Mouse (Mus musculus) testis, adult 2 months (tissue): ENCODE data around the gene Rps27. TPM values are rescaled to one million over a fixed set of nuclear protein-coding genes. Genes with fewer than 3 reads are reported as not detected.

Source experiments
- H3K27ac ChIP-seq: fragments of 200-500 bp; 2 replicates; pipeline ENCODE4 v1.5.1; 2012; ENCODE audit warnings: low read depth, low read length; ENCODE audit not compliant: control insufficient read depth, insufficient read depth
- H3K27me3 ChIP-seq: fragments of 200-500 bp; 2 replicates; pipeline ENCODE4 v1.6.1; 2012; ENCODE audit warnings: mild to moderate bottlenecking, low read length, moderate library complexity; ENCODE audit not compliant: control insufficient read depth, insufficient read depth
- H3K36me3 ChIP-seq: fragments of 200-500 bp; 2 replicates; pipeline ENCODE4 v1.6.1; 2012; ENCODE audit warnings: mild to moderate bottlenecking, low read length; ENCODE audit not compliant: control insufficient read depth, insufficient read depth
- H3K4me1 ChIP-seq: fragments of 200-500 bp; 2 replicates; pipeline ENCODE4 v1.6.1; 2012; ENCODE audit warnings: low read length; ENCODE audit not compliant: control insufficient read depth, insufficient read depth
- H3K4me3 ChIP-seq: fragments of 200-500 bp; 2 replicates; pipeline ENCODE4 v1.5.1; 2012; ENCODE audit warnings: low read depth, mild to moderate bottlenecking, low read length, moderate library complexity, mixed read lengths; ENCODE audit not compliant: control insufficient read depth
- CTCF ChIP-seq: fragments of 200-500 bp; IDR thresholded peaks from 2 replicates; pipeline ENCODE4 v1.5.1; 2012; ENCODE audit warnings: low read depth, mild to moderate bottlenecking, inconsistent platforms, low read length, moderate library complexity; ENCODE audit not compliant: control insufficient read depth, insufficient read depth, insufficient replicate concordance
- POLR2A ChIP-seq: fragments of 200-500 bp; IDR thresholded peaks from 2 replicates; pipeline ENCODE4 v1.6.1; 2012; ENCODE audit warnings: low read depth, mild to moderate bottlenecking, inconsistent platforms, low read length, moderate library complexity; ENCODE audit not compliant: control insufficient read depth
- polyA plus RNA-seq: library from polyadenylated mRNA; depleted of rRNA; stranded (reverse); fragments of >200 nt; gene quantifications from 2 replicates; pipeline ENCODE4 v1.2.3, GENCODE M21; 2012

The Rps27 gene
- polyA plus RNA-seq, 1 experiment: 962 TPM

DNA sequence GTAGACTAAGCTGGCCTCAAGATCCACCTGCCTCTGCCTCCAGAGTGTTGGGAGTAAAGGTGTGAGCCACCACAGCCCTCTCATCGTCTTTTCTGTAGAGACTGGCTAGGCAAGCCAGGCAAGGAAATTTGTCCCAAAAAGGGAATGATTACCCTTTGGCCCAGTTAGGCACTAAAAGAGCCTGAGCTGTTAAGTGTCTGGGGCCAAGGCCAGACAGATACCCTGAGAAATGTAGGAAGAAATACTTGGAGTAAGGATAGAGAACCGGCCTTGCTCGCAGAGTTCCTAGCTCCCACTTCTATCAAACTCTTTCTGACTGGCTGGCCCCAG, 34.1 kb upstream of the Rps27 start:
- H3K4me1 ChIP-seq: peaks cover 12% of the 10 kb centered on the region
- no peak for TF ChIP-seq POLR2A
- TF ChIP-seq CTCF: no peak
- peak overlapping the region; percentile 97 for H3K4me3 ChIP-seq
- H3K36me3 ChIP-seq: no peaks in the 10 kb centered on the region
- H3K27ac ChIP-seq: peak overlapping the region; percentile 88
- no peaks in the 10 kb centered on the region; the same call in 1 of the 2 replicates for H3K27me3 ChIP-seq

DNA sequence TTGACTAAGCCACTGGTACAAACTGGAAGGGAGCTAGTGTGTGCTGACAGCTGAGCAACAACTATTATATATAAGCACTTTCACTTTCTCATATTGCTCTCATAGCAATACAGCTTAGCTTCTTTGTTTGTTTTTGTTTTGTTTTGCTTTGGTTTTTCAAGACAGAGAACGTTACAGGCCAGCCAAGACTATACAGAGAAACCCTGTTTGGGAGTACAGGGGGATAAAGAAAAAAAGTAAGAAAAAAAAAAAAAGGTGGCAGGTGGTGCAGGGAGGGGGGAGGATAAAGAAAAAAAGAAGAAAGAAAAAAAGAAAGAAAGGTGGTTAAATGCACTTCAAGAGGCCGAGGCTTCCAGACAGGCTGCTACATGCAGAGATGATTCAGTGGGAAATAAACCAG, 32.0 kb upstream of the Rps27 start:
- Histone ChIP-seq H3K4me1 (peaks cover 12% of the 10 kb centered on the region), H3K27ac (no peak overlapping the region; the same call in 1 of the 2 replicates), H3K27me3 (no peaks in the 10 kb centered on the region; the same call in 1 of the 2 replicates), H3K4me3 (no peak overlapping the region), H3K36me3 (no peaks in the 10 kb centered on the region)
- no peak for TF ChIP-seq POLR2A
- no peak for TF ChIP-seq CTCF

DNA sequence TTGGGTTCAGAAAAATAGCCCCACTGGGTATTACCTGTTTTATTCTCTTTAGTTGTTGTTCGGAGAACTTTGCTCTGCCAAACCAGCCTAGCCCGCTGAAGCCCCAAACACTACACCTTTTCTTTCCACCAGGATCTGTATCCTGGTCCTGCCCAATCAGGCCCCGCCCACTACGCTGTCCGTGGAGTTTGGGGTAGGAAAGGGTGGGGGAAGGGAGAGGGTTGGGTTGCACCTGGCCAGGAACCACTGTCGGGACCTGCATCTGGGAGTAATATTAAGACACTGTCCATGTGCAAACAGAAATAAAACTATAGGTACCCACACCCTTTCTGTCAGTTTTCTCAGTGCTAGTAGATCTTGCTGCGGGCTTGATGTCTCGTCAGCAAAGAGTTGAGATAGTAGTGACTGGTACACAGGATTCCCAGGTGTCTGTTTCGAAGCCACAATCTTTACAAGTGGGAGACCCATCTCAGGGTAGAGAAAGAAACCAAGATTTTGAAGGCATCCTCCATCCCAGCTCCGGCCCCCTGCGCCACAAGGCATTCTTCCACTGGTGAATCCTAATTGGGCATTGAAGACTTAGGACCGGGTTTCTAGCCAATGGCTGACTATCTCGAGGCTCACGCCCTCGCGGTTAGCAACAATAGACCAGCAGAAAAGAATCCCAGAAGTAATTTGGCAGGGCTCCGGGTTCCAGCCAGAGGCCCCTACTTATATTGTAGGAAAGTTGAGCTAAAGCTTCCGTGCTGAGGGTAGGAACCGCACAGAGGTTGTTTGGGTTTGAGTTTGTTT, 29.7 kb upstream of the Rps27 start, which contains the start of gene Creb3l4:
Gene Creb3l4 (minus strand): TSS at position 529 of the 792 bp plus-strand sequence.
- H3K4me3 ChIP-seq: peak within 1 kb of the TSS; percentile 93
- H3K27ac ChIP-seq: peak within 1 kb of the TSS; percentile 52
- no peaks in the 10 kb centered on the region; the same call in 1 of the 2 replicates for H3K27me3 ChIP-seq
- peaks cover 7% of the 10 kb centered on the region for H3K4me1 ChIP-seq
- no peak for TF ChIP-seq CTCF
- TF ChIP-seq POLR2A: no peak
- no peaks in the 10 kb centered on the region for H3K36me3 ChIP-seq

DNA sequence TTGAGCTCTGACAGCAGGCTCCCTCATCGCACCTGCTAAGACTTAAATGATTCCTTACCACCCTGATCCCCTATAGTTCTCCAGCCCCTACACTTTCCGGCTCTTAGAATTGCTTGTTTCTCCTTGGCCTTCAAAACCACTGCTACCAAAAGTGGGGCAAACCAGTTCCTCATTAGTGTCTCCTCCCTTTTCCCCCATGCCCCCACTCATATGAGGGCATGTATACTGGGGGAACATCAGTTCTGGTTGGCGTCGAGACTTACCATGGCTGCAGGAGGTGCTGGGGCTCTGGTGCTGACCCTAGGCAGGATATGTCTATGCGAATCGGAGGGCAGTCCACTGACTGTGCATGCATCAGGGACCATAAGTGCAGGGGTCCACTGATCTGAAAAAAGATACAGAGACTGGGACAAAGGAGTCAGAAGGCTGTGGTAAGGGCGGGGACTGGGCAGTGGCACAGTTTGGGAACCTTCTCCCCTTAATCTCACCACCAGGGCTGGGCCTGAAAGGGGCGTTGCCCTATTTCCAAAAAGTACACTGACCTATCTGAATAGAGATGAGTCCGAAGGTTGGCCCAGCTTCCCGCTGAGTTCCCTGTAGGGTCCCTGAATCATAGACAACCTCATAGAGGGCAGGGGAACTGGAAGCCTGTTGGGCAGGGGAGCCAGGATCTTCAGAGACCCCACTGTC, 28.4 kb upstream of the Rps27 start:
- peak overlapping the region; percentile 93 for H3K4me3 ChIP-seq
- H3K27me3 ChIP-seq: no peaks in the 10 kb centered on the region; the same call in 1 of the 2 replicates
- peak overlapping the region; percentile 23 for H3K27ac ChIP-seq
- peaks cover 5% of the 10 kb centered on the region for H3K4me1 ChIP-seq
- TF ChIP-seq CTCF (no peak), POLR2A (no peak)
- H3K36me3 ChIP-seq: no peaks in the 10 kb centered on the region

DNA sequence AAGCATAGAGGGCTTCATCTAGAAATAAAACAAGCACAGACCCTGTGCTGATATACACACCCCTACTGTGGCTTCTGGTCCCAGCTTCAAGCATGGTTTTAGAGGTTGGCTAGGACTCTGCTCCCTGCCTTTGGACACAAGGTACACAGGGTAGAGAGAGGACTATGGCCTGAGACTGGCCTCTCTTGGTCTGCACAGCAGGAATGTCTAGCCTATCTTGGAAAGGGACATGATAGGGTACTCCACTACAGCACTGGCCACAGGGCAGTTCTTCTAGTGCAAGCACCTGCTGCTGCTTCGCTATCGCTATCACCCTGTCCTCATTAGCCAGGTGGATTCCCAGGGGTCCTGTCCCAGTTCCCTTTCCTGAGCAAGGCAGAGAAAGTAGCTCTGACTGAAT, 27.8 kb upstream of the Rps27 start:
- H3K27ac ChIP-seq: no peak overlapping the region
- TF ChIP-seq CTCF (no peak), POLR2A (no peak)
- peaks cover 5% of the 10 kb centered on the region for H3K4me1 ChIP-seq
- H3K36me3 ChIP-seq: no peaks in the 10 kb centered on the region
- H3K4me3 ChIP-seq: peak overlapping the region; percentile 93
- H3K27me3 ChIP-seq: no peaks in the 10 kb centered on the region; the same call in 1 of the 2 replicates

DNA sequence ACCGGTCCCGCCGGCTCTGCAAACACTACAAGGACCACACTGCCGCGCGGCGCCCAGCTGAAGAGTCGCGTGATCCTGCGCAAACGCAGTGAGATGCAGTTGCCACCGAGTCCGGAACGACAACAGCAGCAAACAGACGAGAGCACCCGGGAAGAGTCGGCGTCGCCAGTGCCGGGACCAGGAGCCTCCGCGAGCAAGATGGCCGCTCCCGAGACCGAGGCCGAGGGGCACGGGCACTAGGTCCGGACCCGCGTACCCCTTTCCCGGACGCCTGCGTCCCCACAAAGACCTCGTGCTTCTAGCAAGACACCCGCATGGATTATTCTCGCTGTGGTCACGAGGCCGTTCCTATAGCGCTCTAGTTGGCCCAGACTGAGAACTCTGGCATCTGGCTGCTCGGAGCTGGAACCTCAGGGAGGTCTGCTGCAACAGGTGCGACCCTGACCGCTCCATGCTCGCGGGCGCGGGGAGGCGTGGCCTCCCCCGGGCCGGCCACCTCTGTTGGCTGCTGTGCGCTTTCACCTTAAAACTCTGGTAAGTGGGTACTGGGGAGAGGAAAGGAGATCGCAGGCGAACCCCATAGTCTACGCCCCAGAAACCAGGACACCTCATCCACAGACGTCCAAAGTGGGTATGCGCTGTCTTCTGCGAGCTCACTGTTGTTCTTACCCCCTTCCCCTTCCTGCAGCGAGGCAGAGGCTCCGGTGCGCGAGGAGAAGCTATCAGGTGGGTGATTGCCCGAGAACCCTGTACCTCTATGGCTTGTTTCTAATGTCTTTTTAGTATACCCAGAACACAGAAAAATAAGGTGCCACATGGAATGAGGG, 18.3 kb upstream of the Rps27 start, which contains the start of gene Jtb:
Gene Jtb (plus strand): TSS at position 91 of the 827 bp plus-strand sequence.
- peaks cover 10% of the 10 kb centered on the region for H3K4me1 ChIP-seq
- H3K36me3 ChIP-seq: no peaks in the 10 kb centered on the region
- peak within 1 kb of the TSS; percentile 93 for H3K4me3 ChIP-seq
- H3K27ac ChIP-seq: peak within 1 kb of the TSS; percentile 90
- H3K27me3 ChIP-seq: no peaks in the 10 kb centered on the region
- peak; percentile 80 for TF ChIP-seq POLR2A
- no peak for TF ChIP-seq CTCF
